Mouse (Mus musculus) left cerebral cortex, adult 2 months (tissue): Measurements from ENCODE around the gene Bag6. TPM values are rescaled to one million over a fixed set of nuclear protein-coding genes. Genes with fewer than 3 reads are reported as not detected.

Experiments
- DNase-seq, 2 experiments: peaks; one replicate each; pipeline ENCODE4 v3.0.0; 2021 to 2022; ENCODE audit warnings: low spot score in 2 of 2, mixed read lengths in 1 of 2; ENCODE audit errors: extremely low spot score in 1 of 2
- H3K27ac ChIP-seq: fragments of 200-600 bp; 2 replicates; pipeline ENCODE4 v1.8.1; 2022
- H3K4me3 ChIP-seq: fragments of 200-600 bp; 2 replicates; pipeline ENCODE4 v1.8.1; 2022
- CTCF ChIP-seq: fragments of 200-600 bp; IDR thresholded peaks from 2 replicates; pipeline ENCODE4 v1.8.1; 2022; ENCODE audit warnings: antibody characterized with exemption, mild to moderate bottlenecking, moderate library complexity
- intact Hi-C: fragments of 180-260 bp; cut with DNase I; formaldehyde crosslinking; loops from one replicate; pipeline ENCODE4 v1.15.1; 2025
- total RNA-seq, 2 experiments: library from RNA; stranded (reverse); gene quantifications; 2 replicates each; pipeline ENCODE4 v1.2.3; 2021

Bag6 gene
- total RNA-seq, 2 experiments from 2014 or later: 304 to 307 TPM

DNA sequence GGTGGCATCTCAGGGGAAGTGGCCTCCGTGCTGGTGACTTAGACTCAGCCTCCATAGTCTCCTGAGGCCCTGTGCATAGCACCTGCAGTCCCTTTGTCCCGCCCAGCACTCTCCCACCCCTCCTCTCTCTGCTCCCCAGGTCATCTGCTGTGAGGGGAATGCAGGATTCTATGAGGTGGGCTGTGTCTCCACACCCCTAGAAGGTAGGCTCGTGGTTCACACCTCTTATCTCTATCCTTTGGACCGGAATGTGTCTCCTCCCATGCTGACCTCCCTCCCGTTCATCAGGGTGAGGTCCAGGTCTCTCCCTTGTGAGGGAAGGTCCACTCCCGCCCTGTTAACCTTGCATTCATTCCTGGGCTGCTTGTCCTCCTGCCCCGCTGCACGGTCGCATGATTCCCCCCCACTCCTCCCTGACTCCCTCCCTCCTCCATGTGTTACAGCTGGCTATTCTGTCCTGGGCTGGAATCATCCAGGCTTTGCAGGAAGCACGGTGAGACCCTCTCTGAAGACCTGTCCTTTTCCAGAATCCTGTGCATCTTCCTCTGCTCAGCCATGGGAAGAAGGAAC lies 34.7 kb upstream of the Bag6 start:
- no peak overlapping the region for H3K27ac ChIP-seq
- no peak for DNase-seq
- TF ChIP-seq CTCF: no peak
- intact Hi-C loops: no loop called here
- no peak overlapping the region for H3K4me3 ChIP-seq

DNA sequence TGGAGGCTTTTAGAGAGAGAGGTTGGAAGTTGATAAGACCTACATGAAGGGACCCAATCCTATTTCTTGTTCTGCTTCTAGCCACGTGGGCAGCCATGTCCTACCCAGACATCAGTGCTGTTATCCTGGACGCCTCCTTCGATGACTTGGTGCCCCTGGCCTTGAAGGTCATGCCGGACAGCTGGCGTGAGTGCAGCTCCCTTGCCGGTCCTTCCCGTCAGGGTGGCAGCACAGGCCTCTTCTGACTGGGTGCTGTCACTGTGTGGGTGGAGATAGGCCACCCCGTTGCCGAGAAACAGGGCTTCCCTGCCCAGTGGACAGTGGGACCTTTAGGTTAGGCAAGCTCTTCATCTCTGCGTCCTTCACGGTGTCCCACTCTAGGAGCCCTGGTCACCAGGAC lies 33.8 kb upstream of the Bag6 start:
- no peak for TF ChIP-seq CTCF
- no peak overlapping the region for H3K4me3 ChIP-seq
- no peak overlapping the region for H3K27ac ChIP-seq
- intact Hi-C loops: no loop called here
- DNase-seq: no peak

GRCm38 (mm10) chr17:35102299-35102698 lies 32.7 kb upstream of the Bag6 start:
- TF ChIP-seq CTCF: no peak
- Histone ChIP-seq H3K4me3 (no peak overlapping the region), H3K27ac (no peak overlapping the region)
- no peak for DNase-seq
- intact Hi-C loops: no loop called here

GRCm38 (mm10) chr17:35103221-35103690 lies 31.7 kb upstream of the Bag6 start:
- Histone ChIP-seq H3K27ac (no peak overlapping the region), H3K4me3 (no peak overlapping the region)
- intact Hi-C loops: no loop called here
- TF ChIP-seq CTCF: no peak
- DNase-seq: no peak

DNA sequence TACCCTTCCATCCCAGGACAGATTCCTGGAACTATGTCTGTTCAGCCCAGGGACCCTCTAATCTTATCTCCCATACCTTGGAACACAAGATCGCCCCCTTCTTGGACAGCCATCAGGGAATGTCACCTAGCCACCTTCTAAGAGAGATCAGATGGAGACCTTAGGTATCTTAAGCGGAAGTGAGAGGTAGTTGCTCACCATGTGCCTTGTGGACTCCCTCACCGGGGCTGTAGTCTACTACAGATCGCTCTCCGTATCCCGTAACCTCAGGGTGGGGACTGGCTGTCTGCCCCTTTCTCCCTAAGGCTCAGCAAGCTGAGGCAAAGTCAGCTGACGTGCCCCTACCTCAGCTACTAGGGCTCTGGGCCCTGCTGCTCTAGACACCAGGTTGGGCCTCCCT lies 30.9 kb upstream of the Bag6 start:
- DNase-seq: no peak
- Histone ChIP-seq H3K27ac (no peak overlapping the region), H3K4me3 (no peak overlapping the region)
- TF ChIP-seq CTCF: no peak
- intact Hi-C loops: no loop called here

DNA sequence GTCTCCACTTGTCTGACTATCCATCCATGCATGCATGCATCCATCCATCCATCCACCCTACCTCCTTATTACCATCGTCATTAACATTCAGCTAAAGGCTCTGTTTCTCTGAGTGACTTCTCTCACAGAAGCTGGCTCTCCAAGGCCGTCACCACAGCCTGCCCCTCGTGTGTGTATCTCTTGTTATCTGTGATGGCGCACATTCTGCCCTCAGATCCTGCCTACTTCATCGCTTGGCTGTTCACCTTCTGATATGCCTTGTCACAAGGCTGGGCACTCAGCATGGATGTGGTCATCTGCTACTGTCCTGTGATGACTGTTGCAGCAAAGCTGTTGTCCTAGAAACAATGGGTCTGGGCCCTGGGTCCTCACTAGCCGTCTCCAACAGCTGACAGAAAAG lies 30.2 kb upstream of the Bag6 start:
- intact Hi-C loops: no loop called here
- H3K4me3 ChIP-seq: no peak overlapping the region
- no peak for TF ChIP-seq CTCF
- DNase-seq: no peak
- H3K27ac ChIP-seq: no peak overlapping the region

DNA sequence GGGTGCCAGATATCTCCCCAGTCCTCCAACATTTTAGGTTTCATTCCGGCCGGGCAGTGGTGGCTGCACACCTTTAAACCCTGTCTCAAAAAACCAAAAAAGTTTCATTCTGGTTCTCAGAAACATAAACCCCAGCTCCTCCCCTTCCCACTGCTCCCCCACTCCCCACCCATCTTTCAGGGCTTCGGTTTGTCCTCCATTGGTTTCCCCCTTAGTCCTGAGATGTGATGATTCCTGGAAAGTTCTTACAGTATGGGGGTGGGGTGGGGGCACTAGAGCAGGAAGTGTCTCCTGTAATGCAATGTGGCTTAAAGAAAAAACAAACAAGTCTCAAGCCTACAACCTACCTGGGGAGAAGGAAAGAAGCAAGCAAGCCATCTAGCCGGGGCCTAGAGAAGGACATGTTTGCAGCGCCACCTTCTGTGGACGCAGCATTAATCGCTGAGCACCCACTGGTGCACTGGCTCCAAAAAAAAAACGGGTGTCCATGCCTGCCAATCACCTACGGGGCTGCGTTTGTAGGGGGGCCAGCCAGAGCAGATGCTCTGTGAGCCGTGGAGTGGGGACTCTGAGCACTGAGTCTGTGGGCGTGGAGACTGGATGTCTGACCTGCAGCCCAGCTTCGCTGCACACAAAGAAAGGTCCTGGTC lies 29.1 kb upstream of the Bag6 start:
- intact Hi-C loops: loop anchor here (1.0 kb wide), 1 partner anchor 85 kb away; no protein-coding TSS in a partner anchor
- TF ChIP-seq CTCF: peak; percentile 54
- Histone ChIP-seq H3K4me3 (no peak overlapping the region), H3K27ac (no peak overlapping the region)
- no peak for DNase-seq

DNA sequence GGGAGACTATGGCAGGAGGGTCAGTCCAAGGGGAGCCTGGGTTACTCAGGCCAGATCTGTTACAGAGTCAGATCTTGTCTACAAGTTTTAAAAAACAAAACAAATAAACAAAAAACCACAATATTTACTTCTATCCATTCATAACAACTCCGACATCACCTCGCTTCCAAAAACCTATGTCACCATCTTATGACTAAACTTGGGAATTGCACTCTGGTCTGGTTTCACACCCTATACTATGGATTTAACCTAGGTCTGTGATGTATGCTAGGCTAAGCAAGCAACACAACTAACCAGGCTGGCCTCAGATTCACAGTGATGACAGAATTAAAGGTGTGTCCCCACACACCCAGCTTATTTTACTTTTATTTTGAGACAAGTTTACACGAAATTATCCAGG lies 28.5 kb upstream of the Bag6 start:
- Histone ChIP-seq H3K4me3 (no peak overlapping the region), H3K27ac (no peak overlapping the region)
- TF ChIP-seq CTCF: peak; percentile 25
- intact Hi-C loops: loop anchor here (1.0 kb wide), 1 partner anchor 85 kb away; no protein-coding TSS in a partner anchor
- no peak for DNase-seq

- DNase-seq: no peak
- TF ChIP-seq CTCF: no peak
- intact Hi-C loops: no loop called here
- H3K27ac ChIP-seq: no peak within 1 kb of the TSS
- H3K4me3 ChIP-seq: no peak within 1 kb of the TSS
These were observed 26.9 kb upstream of the Bag6 start, which contains the start of gene Ly6g5c for GRCm38 (mm10) chr17:35108097-35108496. TSS of gene Ly6g5c (plus strand) at chr17:35108279.

DNA sequence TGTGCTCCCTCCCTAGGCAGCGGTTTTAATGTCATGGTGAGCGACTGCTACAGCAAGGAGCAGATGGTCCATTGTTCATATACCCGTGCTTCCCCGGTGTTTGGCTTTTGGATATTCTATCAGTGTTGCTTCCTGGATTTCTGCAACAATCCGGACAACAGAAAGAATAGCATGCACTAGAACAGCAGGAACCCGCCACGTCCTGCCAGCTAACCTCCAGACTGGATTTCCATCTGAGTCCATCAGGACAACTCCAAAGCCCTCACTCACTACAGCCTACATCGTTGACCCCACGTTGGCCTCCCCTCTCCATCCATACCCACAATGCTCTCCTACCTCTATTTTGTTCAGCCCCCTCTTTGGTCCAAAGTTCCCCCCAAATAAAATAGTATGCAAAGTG lies 23.2 kb upstream of the Bag6 start:
- no peak for TF ChIP-seq CTCF

DNA sequence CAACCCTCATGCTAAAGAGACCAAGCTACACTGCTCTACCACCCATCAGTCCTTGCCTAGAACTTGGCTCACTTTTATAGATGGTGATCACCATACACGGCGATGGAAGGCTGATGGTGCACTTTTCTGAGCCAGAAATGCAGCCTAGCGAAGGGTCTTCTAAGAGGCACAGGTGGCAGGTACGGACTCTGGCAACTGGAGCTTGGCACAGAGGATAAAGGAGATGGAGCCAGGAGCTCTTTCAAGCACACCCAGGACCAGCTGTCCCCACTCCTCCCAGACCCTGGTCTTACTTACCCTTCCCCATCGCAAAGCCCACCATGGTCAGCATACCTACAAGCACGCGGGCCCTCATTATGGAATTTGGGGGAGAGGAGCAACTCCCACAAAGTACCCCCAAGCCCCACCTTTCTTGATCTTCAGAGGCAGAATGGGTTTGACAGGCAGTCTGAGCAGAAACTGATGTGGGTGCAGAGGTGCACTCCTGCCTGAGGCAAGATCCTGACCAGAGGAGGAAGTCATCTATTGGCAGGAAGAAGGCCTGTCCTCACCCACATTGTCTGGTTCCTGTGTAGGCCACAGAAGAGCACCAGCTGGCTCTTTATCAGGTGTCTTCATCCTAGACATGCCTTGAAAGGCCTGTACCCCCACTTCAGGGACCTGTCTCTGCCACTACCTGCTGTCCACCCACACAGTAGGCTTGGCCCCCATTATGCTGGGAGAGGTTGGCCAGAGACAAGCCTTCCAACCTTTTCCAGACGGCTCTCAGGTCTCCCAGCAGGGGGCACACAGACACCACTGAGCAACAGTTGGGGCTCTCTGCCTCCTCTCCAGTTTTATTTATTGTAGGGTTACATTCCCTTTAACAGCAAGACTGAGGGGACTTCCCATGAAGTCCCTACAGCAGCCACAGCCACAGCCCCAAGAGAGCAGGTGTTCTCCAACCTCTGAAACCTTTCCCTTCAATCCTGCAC lies 19.6 kb upstream of the Bag6 start, which contains the start of gene Ly6g5b:
Gene Ly6g5b (minus strand): TSS at position 383 of the 974 bp plus-strand sequence.
- TF ChIP-seq CTCF: peak; percentile 40
- no peak for DNase-seq
- H3K27ac ChIP-seq: no peak within 1 kb of the TSS
- intact Hi-C loops: no loop called here
- H3K4me3 ChIP-seq: no peak within 1 kb of the TSS

More for the DNA sequence above, 23.2 kb upstream of the Bag6 start:
- Histone ChIP-seq H3K4me3 (no peak overlapping the region), H3K27ac (no peak overlapping the region)
- intact Hi-C loops: no loop called here
- no peak for DNase-seq

DNA sequence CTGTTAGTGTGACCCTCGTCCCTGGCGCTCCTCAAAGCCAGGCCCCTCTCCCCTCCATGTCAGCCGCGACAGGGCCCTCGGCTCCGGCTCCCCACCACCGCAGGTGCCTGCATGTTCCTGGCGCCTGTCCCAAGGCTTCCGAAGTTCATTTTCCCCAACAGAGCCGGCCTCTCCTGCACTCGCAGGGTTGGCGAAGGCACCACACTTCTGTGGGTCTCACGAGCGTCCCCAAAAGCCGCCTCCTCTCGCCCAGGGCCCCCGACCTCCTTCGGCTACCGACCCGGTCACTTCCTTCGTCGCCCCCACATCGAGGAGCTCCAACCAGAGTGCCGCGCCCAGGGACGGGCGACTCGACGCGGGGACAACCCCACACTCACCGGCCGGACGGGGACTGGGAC lies 14.2 kb upstream of the Bag6 start:
- intact Hi-C loops: loop anchor here (1.0 to 5.0 kb wide), 3 partner anchors 15 to 118 kb away; partner anchors contain the start of genes Bag6, Nfkbil1 and Vars
- no peak for TF ChIP-seq CTCF
- DNase-seq: no peak
- Histone ChIP-seq H3K4me3 (peak overlapping the region; percentile 97), H3K27ac (peak overlapping the region; percentile 92)
